Mouse (Mus musculus) urinary bladder, adult 2 months (tissue): ENCODE measurements around the gene Erg28. TPM values are rescaled to one million over a fixed set of nuclear protein-coding genes. Genes with fewer than 3 reads are reported as not detected.

ENCODE experiments used
- DNase-seq: peaks from one replicate; pipeline ENCODE4 v3.0.0; 2022; ENCODE audit warnings: low spot score
- polyA plus RNA-seq: library from polyadenylated mRNA; depleted of rRNA; stranded (reverse); fragments of >200 nt; gene quantifications from 2 replicates; pipeline ENCODE4 v1.2.3, GENCODE M21; 2012; rRNA removed

Erg28 gene
- 44.2 and 60.2 TPM in 2 replicates for polyA plus RNA-seq

- DNase-seq: peak; percentile 96
Observed at GRCm38 (mm10) chr12:85824438-85825264, at the start of gene Erg28, which contains the start of gene Ttll5. Erg28 (minus strand) TSS chr12:85824550. Ttll5 (plus strand) TSS chr12:85824659.

DNA sequence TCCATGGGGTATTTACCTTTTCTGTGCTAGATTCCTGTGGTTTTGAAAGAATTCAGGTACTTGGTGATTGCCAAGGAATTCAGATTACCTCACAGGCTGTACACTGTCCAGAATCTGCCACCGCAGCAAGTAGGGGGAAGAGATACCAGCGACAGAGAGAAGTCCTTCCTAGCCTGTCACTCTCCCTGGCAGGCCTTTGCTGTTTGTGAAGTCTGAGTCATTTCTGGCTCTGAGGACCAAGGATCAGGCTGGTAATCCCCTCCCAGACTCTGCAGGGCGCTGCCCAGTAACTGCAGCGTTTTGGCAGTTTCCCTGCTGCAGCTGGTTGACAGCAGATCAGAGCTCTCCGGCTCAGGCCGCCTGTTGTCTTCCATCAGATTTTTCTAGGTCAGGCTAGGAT, 45.1 kb upstream of the Erg28 start:
- DNase-seq: no peak

- DNase-seq: no peak
Observed at GRCm38 (mm10) chr12:85867125-85867524, 42.8 kb upstream of the Erg28 start.

GRCm38 (mm10) chr12:85866624-85867023, 42.3 kb upstream of the Erg28 start:
- no peak for DNase-seq

GRCm38 (mm10) chr12:85865526-85865925, 41.2 kb upstream of the Erg28 start:
- no peak for DNase-seq

DNA sequence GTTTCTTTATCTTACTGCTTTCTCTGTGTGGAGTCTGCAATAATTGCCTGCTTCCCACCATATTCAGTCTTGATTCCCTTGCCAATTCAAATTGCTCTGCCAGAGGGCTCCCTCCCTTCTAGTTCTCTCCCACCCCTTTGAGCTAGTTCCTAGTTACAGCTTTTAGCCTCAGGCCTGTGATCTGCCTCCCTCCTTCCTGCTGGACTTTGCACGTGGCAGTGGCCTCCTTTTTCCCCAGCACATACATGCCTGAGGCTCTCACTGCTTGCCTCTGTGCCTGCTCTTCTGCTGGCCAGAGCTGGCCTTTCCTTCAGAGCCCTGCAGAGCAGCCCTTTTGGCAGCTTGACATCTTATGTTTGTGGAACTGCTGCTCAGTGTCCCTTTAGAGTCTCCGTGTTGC, 38.2 kb upstream of the Erg28 start:
- DNase-seq: no peak

GRCm38 (mm10) chr12:85859511-85860189, 35.3 kb upstream of the Erg28 start:
- no peak for DNase-seq

DNA sequence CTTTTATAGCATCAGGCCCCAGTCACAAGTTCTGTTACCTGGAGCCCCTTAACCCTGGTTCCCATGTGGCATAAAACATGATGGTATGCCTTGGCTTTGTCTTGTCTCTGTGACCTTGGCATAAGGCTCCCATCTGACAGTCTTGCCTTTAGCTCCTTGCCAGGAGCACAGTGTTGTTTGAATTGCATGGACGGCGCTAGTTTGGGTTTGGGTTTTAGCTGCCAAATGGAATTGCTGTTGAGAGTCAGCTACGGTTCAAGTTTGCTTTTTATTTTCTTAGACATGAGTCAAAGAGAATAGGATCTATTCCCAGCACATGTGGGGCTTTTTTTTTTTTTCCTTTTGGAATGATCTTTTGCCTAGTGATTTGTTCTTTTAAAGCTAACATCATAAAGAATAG, 34.8 kb upstream of the Erg28 start:
- no peak for DNase-seq

DNA sequence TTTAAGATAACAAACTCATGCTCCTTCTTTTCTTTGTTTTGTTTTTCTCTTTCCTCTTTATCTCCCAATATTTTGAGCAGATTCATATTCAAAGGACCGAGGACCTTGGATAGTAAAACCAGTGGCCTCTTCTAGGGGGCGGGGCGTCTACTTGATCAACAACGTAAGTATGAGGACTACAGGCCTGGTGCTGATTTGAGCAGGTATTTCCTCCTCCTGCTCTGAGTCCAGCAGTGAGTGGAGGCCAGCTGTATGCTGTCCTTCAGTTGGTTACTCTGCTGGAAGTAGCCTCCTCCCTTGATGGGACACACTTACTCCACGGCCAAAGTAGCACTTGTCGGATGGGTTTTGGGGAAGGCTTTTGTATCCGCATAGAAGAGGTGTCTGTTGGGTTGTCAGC, 33.0 kb upstream of the Erg28 start:
- DNase-seq: no peak

DNA sequence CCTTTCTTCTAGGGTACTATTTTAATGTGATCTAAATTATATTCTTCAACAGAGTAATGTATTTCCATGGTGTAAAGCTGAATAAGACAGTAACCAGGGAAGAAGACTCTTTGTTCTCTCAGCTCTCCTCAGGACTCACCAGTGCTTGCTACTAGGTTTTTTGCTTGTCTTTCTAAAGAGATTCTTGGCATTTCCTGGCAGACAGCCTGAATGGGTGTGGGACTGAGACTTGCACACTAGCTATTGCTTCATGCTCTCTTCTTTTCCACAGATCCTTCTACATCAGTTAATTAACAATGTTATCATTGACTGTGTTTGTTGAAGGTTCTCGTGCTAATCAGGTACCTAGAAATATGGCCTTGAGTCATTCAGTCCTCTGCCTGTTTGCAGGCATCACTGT, 29.9 kb upstream of the Erg28 start:
- no peak for DNase-seq

DNA sequence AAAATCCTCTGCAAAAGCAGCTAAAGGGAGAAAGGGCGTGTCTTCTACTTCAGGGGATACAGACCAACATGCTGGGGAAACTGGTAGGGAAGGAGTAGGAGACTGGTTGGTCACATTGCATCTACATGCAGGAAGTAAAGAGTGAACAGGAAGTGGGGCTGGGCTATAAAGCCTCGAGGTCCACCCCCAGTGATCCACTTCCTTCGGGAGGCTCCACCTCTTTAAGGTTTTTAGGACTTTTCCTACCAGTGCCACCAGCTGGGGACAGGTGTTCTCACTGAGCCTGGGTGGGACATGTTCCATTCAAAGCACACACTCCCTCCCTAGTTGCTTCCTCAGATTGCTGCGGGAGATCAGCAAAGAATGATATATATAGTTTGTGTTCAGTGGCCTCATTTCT, 29.5 kb upstream of the Erg28 start:
- DNase-seq: no peak

DNA sequence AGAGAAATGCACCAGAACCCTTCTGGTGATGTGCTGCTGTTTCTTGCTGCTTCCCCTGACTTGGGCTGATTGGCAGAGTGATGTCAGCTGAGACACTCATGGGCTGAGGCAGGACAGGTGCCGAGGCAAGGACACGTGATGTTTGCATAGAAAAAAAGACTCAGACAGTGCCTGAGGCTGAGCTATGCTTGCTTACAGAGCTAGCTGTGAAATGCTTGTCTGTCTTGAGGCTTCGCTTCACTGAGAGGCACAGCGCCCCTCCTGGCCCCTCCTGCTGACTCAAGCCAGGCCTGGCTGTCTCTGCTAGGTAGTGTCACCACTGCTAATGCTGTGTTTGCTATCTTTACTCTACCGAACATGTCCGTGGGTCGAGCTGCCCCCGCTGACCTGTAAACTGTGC, 26.3 kb upstream of the Erg28 start:
- DNase-seq: no peak

GRCm38 (mm10) chr12:85848164-85848958, 24.0 kb upstream of the Erg28 start:
- DNase-seq: no peak

GRCm38 (mm10) chr12:85839371-85840000, 15.1 kb upstream of the Erg28 start:
- DNase-seq: no peak

DNA sequence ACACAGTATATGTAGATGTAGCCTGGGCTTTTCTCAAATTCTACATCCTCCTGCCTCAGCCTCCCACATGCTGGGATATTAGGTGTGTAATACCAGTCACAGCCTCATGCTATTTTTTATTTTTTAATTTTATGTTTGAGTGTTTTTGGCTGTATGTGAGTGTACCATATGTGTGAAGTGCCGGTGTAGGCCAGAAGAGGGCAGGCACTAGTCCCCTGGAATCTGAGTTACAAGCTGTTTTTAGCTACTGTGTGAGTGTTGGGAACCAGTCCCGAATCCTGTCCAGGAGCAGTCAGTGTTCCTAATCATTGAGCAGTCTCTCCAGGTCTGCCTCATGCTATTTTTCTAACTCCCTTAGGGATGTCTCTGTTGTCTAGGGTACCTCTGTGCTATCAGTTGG, 13.4 kb upstream of the Erg28 start:
- DNase-seq: no peak

DNA sequence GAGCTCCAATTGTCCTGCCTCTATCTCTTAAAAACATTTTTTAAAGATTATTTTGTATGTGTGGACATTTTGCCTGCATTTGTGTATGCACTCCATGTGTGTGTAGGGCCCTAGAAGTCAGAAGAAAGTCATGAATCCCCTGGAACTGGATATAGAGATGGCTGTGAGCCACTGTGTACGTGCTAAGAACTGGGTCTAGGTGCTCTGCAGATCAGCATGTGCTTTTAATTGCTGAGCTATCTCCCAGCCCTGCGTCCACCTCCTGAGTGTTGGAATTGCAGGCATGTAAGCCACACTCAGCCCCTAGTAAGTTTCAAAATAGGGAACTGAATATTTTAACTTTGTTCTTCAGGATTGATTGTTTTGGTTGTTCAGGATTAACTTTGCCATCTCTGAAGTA, 10.2 kb upstream of the Erg28 start:
- no peak for DNase-seq

DNA sequence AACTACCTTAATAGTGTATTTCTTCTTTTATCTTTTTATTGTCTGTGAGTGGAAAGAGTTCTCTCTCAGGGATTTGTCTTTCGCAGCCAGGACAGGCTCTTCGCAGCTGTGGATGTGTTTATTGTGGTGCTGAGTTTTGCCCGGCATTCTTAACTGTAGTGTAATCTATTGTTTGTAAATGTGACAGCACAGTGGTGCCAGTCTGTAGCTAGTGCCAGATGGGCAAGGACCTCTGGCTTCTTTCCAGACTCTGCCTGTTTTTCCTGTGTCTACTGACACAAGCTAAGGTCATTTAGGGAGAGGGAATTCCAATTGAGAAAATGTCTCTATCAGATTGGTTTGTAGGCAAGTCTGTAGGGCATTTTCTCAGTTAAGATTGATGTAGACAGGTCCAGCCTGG, 6.3 kb upstream of the Erg28 start:
- DNase-seq: no peak

GRCm38 (mm10) chr12:85829866-85830265, 5.5 kb upstream of the Erg28 start:
- DNase-seq: no peak

DNA sequence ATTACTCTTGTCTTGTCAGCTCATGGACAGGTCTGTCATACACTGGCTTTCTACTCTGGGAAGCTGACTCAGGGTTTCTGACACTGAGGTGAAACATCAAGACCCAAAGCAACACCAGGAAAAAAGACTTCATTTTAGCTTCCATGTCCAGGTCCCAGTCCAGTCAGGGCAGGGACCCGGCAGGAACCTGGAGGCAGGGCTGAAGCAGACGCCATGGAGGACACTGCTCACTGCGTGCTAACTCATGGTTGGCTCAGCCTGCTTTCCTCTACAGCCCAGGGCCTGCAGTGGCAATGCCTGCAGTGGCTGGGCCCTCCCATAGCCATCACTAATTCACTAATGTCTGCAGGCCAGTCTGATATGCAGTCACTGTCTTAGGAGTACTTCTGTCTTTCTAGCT, 4.5 kb upstream of the Erg28 start:
- no peak for DNase-seq

DNA sequence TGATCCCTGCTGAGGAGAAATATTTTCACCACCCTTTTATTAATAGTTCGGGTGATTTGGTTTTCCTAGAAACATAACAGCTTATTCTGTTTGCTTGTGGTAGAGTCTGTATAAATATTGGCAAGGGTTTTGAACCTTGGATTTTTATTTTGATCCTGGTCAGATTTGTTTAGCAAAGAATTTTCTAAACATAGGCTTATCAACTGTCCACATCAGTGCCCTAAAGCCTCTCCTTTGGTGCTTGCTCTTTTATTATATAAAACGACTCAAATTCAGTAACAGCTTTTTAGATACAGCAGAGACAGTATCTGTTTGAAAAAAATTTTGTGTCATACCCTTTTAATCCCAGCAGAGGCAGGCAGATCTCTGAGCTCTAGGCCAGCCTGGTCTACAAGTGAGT, 1.5 kb upstream of the Erg28 start:
- no peak for DNase-seq

- no peak for DNase-seq
Observed at GRCm38 (mm10) chr12:85825361-85825760, 1.0 kb upstream of the Erg28 start.

DNA sequence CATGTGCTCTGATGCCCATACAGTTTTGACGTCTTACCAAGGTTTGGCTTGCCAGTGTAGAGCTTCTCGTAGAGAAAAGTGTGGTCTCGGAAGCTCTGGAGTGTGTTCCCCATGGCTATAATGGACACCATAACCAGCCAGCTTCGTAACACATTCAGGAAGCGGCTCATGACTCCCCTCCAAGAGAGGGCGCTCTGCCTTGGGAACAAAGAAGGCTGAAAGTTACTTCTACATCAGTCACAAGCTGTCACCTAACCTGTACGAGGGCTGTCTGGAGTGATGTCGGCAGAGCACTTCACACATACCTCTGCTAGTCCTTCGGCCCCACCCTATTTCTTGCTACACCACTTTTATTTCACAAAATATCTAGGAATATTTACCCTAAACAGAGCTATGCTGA, 2.3 kb downstream of the Erg28 start:
- DNase-seq: no peak
